Mouse (Mus musculus): ENCODE results near the gene D430019H16Rik. TPM values are rescaled to one million over a fixed set of nuclear protein-coding genes. Genes with fewer than 3 reads are reported as not detected.

D430019H16Rik gene
- polyA plus RNA-seq, 1 experiment = 8.2 TPM

GRCm38 (mm10) chr12:105476993-105477392, 23.3 kb downstream of the D430019H16Rik start:
- Histone ChIP-seq H3K4me3 (replicated peaks; ENCODE audit: extremely low read depth, low read depth, low read length) (no peak overlapping the region), H3K4me1 (ENCODE audit: control insufficient read depth, insufficient read depth, low read length) (no peaks in the 10 kb centered on the region)
- WGBS = 59% methylated on average over 9 of the region's 9 CpGs
- no peak for TF ChIP-seq POLR2A (IDR thresholded peaks at IDR 0.05; ENCODE audit: borderline replicate concordance, extremely low read depth, low read depth, low read length)
- no peak for TF ChIP-seq CTCF (IDR thresholded peaks at IDR 0.05; ENCODE audit: insufficient read depth, low read length)
- no peak for DNase-seq

DNA sequence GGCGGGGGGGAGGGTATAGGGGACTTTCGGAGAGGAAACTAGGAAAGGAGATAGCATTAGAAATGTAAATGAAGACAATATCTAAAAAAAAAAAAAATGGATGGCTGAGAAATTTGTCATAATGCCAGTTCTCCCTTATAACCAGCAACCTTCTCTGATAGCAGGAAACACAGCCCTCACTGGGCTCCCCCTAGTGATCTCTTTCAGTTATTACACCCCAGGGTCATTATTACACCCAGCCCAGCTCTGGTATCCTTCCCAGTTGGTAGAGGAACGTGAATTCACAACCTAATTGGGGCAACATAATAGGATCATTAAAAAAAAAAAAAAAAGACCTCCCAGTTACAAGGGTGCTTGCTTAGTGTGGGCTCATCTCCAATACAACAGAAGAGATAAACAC, 29.8 kb downstream of the D430019H16Rik start:
- 46% methylated on average over 3 of the region's 3 CpGs for WGBS
- peak; percentile 27; the same call in 1 of the 2 replicates for TF ChIP-seq CTCF (IDR thresholded peaks at IDR 0.05; ENCODE audit: insufficient read depth, low read length)
- no peak for TF ChIP-seq POLR2A (IDR thresholded peaks at IDR 0.05; ENCODE audit: borderline replicate concordance, extremely low read depth, low read depth, low read length)
- DNase-seq = no peak
- H3K4me3 ChIP-seq (replicated peaks; ENCODE audit: extremely low read depth, low read depth, low read length) = no peak overlapping the region
- H3K4me1 ChIP-seq (ENCODE audit: control insufficient read depth, insufficient read depth, low read length) = no peaks in the 10 kb centered on the region

GRCm38 (mm10) chr12:105490227-105490626, 36.6 kb downstream of the D430019H16Rik start:
- 86% methylated on average over 3 of the region's 3 CpGs for WGBS
- DNase-seq = no peak
- TF ChIP-seq POLR2A (IDR thresholded peaks at IDR 0.05; ENCODE audit: borderline replicate concordance, extremely low read depth, low read depth, low read length) (no peak), CTCF (IDR thresholded peaks at IDR 0.05; ENCODE audit: insufficient read depth, low read length) (no peak)
- Histone ChIP-seq H3K4me1 (ENCODE audit: control insufficient read depth, insufficient read depth, low read length) (no peaks in the 10 kb centered on the region), H3K4me3 (replicated peaks; ENCODE audit: extremely low read depth, low read depth, low read length) (no peak overlapping the region)

DNA sequence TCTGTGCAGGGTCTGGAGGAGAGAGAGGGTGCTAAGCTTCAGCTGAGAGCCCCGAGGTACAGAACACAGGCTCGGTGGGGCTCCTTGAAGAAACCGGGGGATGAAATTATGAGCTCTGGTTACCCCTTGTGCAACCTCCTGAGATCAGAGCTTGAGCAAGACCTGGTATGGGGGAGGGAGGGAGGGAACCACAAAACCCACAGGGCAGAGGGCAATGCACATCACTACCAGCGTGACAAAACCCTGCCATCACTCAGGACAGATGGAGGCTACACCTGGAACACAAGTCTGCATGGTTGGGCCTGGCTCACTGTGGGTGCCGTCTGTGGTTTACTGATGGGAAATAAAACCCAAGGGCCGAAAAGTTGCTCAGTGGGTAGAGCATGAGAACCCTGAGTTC, 37.1 kb downstream of the D430019H16Rik start:
- Histone ChIP-seq H3K4me1 (ENCODE audit: control insufficient read depth, insufficient read depth, low read length) (no peaks in the 10 kb centered on the region), H3K4me3 (replicated peaks; ENCODE audit: extremely low read depth, low read depth, low read length) (no peak overlapping the region)
- 73% methylated on average over 6 of the region's 6 CpGs for WGBS
- no peak for DNase-seq
- TF ChIP-seq POLR2A (IDR thresholded peaks at IDR 0.05; ENCODE audit: borderline replicate concordance, extremely low read depth, low read depth, low read length) (no peak), CTCF (IDR thresholded peaks at IDR 0.05; ENCODE audit: insufficient read depth, low read length) (no peak)

GRCm38 (mm10) chr12:105494796-105495195, 41.1 kb downstream of the D430019H16Rik start:
- DNase-seq = no peak
- no peak for TF ChIP-seq CTCF (IDR thresholded peaks at IDR 0.05; ENCODE audit: insufficient read depth, low read length)
- no peak for TF ChIP-seq POLR2A (IDR thresholded peaks at IDR 0.05; ENCODE audit: borderline replicate concordance, extremely low read depth, low read depth, low read length)

DNA sequence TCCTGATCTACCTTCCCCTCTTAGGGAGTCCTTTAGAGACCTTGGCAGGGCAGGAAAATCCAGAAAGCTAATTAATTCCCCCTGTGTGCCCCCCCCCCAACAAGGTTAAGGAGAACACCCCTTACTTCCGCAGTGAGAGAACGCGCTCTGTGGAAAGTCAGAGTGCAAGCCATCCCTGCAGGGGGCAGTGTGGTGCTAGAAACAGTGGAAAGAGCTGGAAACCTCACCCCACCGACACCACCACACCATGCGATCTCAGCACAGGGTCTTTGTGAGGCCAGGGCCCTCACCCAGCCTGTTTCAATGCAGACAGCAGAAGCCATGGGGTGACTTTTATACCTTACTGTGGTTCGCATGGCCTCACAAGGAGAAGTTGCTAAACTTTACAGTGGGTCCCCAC, 44.2 kb downstream of the D430019H16Rik start:
- no peak overlapping the region for H3K4me3 ChIP-seq (replicated peaks; ENCODE audit: extremely low read depth, low read depth, low read length)
- 11% methylated on average over 6 of the region's 6 CpGs for WGBS
- peak; percentile 92 for TF ChIP-seq CTCF (IDR thresholded peaks at IDR 0.05; ENCODE audit: insufficient read depth, low read length)
- TF ChIP-seq POLR2A (IDR thresholded peaks at IDR 0.05; ENCODE audit: borderline replicate concordance, extremely low read depth, low read depth, low read length) = no peak
- no peaks in the 10 kb centered on the region for H3K4me1 ChIP-seq (ENCODE audit: control insufficient read depth, insufficient read depth, low read length)
- DNase-seq = peak; percentile 82

More at GRCm38 (mm10) chr12:105494796-105495195, 41.1 kb downstream of the D430019H16Rik start:
- Histone ChIP-seq H3K4me1 (ENCODE audit: control insufficient read depth, insufficient read depth, low read length) (no peaks in the 10 kb centered on the region), H3K4me3 (replicated peaks; ENCODE audit: extremely low read depth, low read depth, low read length) (no peak overlapping the region)
- WGBS = 48% methylated on average over 5 of the region's 5 CpGs

DNA sequence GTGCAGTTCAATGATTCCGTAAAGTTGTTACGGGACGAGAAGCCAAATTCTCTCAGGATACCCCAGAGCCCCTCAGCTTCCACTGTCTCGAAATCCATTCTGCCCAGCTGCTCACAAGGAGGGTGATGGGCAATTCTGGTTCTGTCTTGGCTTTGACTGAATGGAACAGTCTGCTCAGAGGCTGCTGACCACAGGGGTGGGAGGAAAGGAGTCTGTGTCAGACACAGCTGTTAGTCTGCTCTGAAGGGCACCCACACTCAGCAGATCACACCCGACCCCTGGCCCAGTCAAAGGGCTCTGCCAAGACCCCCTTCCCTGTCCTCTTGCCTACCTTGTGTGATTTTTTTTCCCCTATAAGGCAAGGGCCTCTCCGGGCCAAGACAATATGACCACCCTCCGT, 44.8 kb downstream of the D430019H16Rik start:
- no peak overlapping the region for H3K4me3 ChIP-seq (replicated peaks; ENCODE audit: extremely low read depth, low read depth, low read length)
- TF ChIP-seq CTCF (IDR thresholded peaks at IDR 0.05; ENCODE audit: insufficient read depth, low read length) (no peak), POLR2A (IDR thresholded peaks at IDR 0.05; ENCODE audit: borderline replicate concordance, extremely low read depth, low read depth, low read length) (no peak)
- WGBS = 87% methylated on average over 7 of the region's 7 CpGs
- H3K4me1 ChIP-seq (ENCODE audit: control insufficient read depth, insufficient read depth, low read length) = no peaks in the 10 kb centered on the region
- no peak for DNase-seq

- no peaks in the 10 kb centered on the region for H3K4me1 ChIP-seq (ENCODE audit: control insufficient read depth, insufficient read depth, low read length)
- DNase-seq = no peak
- TF ChIP-seq POLR2A (IDR thresholded peaks at IDR 0.05; ENCODE audit: borderline replicate concordance, extremely low read depth, low read depth, low read length) = no peak
- no peak for TF ChIP-seq CTCF (IDR thresholded peaks at IDR 0.05; ENCODE audit: insufficient read depth, low read length)
- no peak overlapping the region for H3K4me3 ChIP-seq (replicated peaks; ENCODE audit: extremely low read depth, low read depth, low read length)
- 59% methylated on average over 4 of the region's 4 CpGs for WGBS
Observed at GRCm38 (mm10) chr12:105498842-105499241, 45.2 kb downstream of the D430019H16Rik start.

DNA sequence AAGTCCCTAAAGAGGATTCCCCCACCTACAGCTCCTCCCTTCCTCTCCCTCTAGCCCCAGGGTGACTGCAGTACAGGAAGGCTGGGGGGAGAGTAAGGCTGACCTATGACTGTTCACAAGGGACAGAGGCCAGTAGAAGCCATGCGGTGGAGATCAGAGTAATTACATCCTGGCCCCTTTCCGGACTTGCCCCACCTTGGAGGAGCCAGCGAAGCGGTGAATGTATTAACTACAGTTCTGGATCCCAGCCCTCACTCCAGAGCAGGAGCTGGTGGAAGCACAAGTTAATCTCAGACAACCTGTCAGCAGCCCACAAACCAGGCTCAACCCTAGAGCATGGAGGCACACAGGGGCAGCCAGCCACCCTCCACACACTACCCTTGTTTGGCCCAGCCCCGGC, 47.3 kb downstream of the D430019H16Rik start:
- no peak for TF ChIP-seq POLR2A (IDR thresholded peaks at IDR 0.05; ENCODE audit: borderline replicate concordance, extremely low read depth, low read depth, low read length)
- TF ChIP-seq CTCF (IDR thresholded peaks at IDR 0.05; ENCODE audit: insufficient read depth, low read length) = no peak
- no peaks in the 10 kb centered on the region for H3K4me1 ChIP-seq (ENCODE audit: control insufficient read depth, insufficient read depth, low read length)
- DNase-seq = no peak
- WGBS = 55% methylated on average over 5 of the region's 5 CpGs
- no peak overlapping the region for H3K4me3 ChIP-seq (replicated peaks; ENCODE audit: extremely low read depth, low read depth, low read length)

GRCm38 (mm10) chr12:105504736-105505135, 51.1 kb downstream of the D430019H16Rik start:
- H3K4me1 ChIP-seq (ENCODE audit: control insufficient read depth, insufficient read depth, low read length) = no peaks in the 10 kb centered on the region
- no peak for DNase-seq
- H3K4me3 ChIP-seq (replicated peaks; ENCODE audit: extremely low read depth, low read depth, low read length) = no peak overlapping the region
- TF ChIP-seq CTCF (IDR thresholded peaks at IDR 0.05; ENCODE audit: insufficient read depth, low read length) (0 out of 2 replicates have a peak, but pooled peaks have one; percentile 17), POLR2A (IDR thresholded peaks at IDR 0.05; ENCODE audit: borderline replicate concordance, extremely low read depth, low read depth, low read length) (no peak)
- WGBS = 65% methylated on average over 6 of the region's 6 CpGs

Data from lung, adult 2 months (tissue).